Mouse (Mus musculus) urinary bladder, postnatal 36 days (tissue): ENCODE measurements around the gene Ildr2.

Experiments
- DNase-seq, 2 experiments: peaks; one replicate each; pipeline ENCODE4 v3.0.0; 2022; ENCODE audit warnings: low spot score in 2 of 2, mixed read lengths in 1 of 2

Gene Ildr2

GRCm38 (mm10) chr1:166253898-166254894 lies at the start of gene Ildr2:
TSS of gene Ildr2 (plus strand) at chr1:166254139.
- peak; percentile 13 to 65 for DNase-seq

DNA sequence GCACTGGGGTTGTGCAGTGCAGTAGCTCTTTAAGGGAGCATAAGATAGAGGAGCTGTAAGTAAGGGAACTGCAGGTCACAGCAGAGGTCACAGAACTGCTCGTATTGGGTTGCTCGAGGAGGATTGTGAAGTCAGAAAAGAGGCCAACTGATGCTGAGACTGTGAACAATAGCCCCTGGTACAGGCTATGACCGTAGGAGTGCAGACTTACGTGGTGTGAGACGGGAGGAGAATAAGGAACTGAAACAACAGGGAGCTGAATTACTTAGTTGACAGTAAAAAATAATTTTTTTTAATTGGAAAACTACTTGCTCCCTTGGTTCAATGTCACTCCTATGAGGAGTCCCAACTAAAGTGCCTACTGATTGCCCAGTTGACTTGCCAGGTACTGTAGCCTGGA lies 49.8 kb upstream of the Ildr2 start:
- DNase-seq = no peak

DNA sequence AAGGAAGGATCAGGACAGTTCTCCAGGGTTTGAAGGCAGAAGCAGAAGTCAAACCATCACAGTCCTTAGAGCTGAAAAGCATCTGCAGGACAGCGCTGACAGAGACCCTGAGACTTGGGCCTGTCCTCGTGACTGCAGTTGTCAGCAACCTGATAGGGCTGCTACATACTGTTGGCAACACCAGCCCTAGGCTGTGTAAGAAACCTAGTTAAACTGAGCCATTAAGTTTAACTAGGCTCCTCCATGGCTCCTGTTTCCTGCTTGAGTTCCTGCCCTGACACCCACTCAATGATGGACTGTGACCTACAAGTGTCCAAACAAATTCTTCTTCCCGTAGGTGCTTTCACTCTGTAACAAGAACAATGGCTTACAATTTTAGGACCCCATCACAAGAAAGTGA lies 48.8 kb upstream of the Ildr2 start:
- DNase-seq = no peak

GRCm38 (mm10) chr1:166209371-166209770 lies 44.6 kb upstream of the Ildr2 start:
- DNase-seq = no peak

DNA sequence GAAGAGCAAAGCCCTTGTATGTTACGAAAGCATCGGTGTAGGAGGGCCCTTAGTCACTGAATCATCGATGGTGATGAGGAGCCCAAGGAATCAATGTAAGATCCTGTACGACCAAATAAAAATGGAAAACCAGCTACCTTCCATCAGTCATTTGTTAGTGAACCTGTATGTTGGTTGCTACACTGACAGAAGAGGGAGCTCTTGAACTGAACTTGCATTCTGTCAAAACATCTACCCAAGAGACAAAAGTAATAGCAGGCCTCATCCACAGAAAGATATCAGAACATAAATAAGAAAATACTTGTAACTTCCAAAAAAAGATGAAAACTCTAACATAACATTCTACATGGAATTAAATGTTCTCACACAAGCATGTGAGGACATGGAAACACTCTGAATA lies 39.8 kb upstream of the Ildr2 start:
- no peak for DNase-seq

GRCm38 (mm10) chr1:166238315-166238969 lies 15.5 kb upstream of the Ildr2 start, which contains the start of gene Mael:
TSS of gene Mael (minus strand) at chr1:166238747.
- DNase-seq = no peak

GRCm38 (mm10) chr1:166244285-166244684 lies 9.7 kb upstream of the Ildr2 start:
- no peak for DNase-seq

- no peak for DNase-seq
Measured at GRCm38 (mm10) chr1:166255091-166255490, 1.2 kb downstream of the Ildr2 start.

DNA sequence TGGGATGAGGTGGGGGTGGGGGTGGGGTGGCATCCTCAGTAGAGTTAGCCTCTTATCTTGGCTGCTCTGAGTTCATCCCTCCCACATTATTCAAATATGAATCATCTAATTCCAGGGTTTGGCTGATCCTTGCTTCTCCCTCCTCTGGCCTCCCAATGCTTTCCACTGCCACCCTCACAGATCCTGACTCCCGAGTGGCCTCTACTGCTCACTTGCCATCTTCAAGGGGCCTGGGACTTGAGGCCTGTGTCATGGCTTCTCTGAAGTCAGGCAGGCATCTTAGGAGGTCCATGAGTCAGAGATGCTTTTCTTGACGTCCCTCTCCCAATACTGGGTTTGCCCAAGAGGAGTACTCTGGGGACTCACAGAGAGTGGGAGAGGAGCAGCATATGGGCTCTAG lies 1.7 kb downstream of the Ildr2 start:
- DNase-seq = no peak

- DNase-seq = no peak
Measured at GRCm38 (mm10) chr1:166256302-166256701, 2.4 kb downstream of the Ildr2 start.

DNA sequence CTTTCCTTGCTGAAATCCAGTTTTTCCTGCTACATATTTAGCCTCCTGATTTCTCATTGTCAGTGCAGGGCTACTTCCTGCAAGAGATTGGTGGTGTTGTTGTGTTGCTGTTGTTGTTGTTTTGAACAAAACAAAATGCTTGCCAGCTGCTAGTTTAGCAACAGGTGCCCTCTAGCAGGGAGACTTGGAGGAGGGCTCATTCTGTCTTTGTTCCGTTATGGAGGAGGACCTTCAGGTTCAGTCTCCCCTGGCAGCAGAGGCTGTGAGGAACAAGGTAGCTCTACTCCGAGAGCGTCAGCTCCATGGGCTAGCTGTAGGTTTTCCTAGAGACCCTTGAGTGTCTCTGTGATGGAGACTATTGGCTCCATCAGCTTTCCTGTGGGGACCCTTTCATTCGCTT lies 3.0 kb downstream of the Ildr2 start:
- no peak for DNase-seq

- no peak for DNase-seq
Measured at GRCm38 (mm10) chr1:166259526-166259925, 5.6 kb downstream of the Ildr2 start.

DNA sequence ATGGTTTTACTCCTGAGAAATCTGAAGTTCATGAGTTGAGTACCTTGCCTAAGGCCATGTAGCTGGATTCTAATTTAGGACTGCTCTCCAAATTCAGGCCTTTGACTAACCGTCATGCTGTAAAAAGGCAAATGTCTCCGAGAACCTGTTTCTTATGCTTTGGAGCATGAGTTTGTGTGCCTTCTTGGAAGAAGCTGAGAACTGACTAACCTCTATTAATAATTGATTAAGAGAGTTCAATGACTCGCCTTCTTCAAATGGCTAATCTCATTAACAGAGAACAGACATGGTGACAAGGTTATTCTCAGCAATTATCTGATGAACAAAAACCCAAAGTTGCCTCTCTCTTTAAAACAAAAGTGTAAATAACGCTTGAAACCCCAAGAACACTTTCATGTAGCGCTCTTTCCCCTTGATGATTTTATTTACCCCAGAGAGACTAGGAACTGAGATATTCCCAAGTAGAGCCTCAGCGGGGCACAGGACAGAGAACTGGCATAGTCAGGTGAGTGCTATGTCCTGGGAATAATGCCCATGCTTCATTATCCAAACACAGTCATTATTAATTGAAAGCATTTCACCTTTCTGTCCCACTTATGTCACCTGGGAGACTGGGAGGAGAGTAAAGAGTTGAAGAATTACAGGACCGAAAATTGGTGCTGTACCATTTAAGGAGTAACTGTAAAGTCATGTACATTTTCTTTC lies 12.2 kb downstream of the Ildr2 start:
- DNase-seq = no peak

DNA sequence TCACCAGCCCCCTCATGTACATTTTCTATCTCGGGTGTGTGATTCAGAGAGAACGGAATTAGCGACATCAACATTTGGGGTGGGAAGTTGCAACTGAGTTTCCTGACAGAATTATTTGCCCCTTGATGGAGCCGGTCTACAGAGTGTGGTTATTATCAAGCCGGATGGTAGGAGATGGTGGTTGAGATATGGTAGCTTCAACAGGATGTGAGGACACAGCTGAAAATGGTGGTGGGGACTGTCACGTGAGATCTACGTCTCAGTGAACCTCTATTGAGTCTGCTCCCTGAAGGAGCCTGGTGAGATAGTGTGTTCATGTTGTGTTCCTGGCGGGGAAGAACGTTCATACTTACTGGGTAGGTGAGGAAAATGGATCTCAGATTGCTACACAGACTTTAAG lies 13.0 kb downstream of the Ildr2 start:
- no peak for DNase-seq

DNA sequence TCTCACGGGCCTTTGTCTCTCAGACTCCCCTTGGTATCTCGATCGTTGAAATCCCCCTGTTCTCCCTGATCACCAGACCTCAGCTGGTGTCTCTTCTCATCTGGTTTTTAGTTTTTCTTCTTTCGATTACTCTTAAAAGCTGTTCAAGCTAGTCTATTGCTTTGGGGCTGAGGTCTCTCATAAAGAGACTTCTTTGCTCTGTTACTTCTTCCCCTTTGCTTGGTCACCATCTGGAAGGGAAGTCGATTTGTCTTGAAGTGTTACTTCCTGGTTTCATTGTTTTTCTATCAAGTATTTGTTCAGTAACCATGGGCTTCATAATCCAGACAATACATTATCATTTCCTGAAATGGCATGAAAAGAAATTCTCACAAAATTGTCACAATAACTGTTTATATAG lies 14.3 kb downstream of the Ildr2 start:
- no peak for DNase-seq

GRCm38 (mm10) chr1:166278786-166279185 lies 24.8 kb downstream of the Ildr2 start:
- DNase-seq = peak in 1 of 2 experiments; percentile 32

DNA sequence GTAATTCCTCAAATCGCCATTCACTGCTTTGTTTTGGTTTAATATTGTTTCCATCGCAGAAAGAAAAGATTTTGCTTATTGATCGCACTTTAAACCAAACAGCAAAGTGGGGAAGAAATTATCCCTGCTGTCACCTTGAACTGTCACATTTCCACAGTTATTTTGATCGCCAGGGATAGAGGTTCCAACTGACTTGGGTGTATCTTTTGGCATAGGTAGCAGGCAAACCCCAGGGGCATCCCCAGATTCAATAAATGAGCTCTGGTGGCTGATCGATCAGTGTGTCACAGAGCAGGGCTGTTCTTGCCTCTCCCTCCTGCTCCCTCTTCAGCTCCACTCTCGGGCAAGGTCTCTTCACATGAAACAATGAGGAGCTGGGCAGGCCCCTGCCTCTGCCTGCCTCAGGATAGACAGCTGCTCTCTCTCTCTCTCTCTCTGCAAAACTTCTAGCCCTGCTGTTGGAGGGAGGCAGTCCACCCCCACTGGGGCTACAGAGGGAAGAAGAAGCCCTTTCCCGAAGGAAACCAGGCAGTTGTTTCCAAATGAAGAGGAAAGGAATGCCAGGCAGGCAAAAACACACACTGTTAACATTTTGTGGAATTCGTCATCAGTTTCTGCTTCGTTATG lies 25.8 kb downstream of the Ildr2 start:
- DNase-seq = no peak

GRCm38 (mm10) chr1:166280566-166280965 lies 26.6 kb downstream of the Ildr2 start:
- DNase-seq = peak in 1 of 2 experiments; percentile 55

- peak in 1 of 2 experiments; percentile 19 for DNase-seq
Measured at GRCm38 (mm10) chr1:166281287-166281686, 27.3 kb downstream of the Ildr2 start.

DNA sequence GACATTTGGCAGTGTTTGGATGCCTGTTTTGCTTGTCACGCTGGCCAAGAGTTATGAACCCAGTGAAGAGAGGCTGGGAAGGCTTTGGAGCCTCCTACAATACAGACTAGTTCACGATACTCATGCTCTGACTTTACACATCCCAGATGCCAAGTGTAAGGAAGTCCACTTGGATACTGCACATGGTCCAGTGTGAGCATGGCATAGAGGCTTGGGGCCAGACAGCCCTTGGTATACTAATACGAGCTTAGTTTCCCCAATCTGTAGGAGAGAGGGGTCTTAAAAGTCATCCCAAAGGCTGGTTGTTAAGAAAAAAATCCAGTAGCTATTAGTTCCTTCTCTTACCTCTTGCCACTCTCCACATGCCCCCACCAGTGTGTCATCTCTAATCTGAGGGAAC lies 27.9 kb downstream of the Ildr2 start:
- no peak for DNase-seq

GRCm38 (mm10) chr1:166282597-166283210 lies 28.8 kb downstream of the Ildr2 start:
- peak in 1 of 2 experiments; percentile 33 for DNase-seq
